Mouse (Mus musculus) heart, postnatal 36 days (tissue): ENCODE results near the gene Zeb2. TPM values are rescaled to one million over a fixed set of nuclear protein-coding genes. Genes with fewer than 3 reads are reported as not detected.

Source experiments
- DNase-seq, 2 experiments: peaks; one replicate each; pipeline ENCODE4 v3.0.0; 2021 to 2022
- intact Hi-C: fragments of 180-260 bp; cut with DNase I; formaldehyde crosslinking; loops from one replicate; pipeline ENCODE4 v1.15.1; 2025
- total RNA-seq, 2 experiments: library from RNA; stranded (reverse); gene quantifications; 2 replicates each; pipeline ENCODE4 v1.2.3; 2021

Gene Zeb2
- 10 to 100 TPM; 53.1 to 54.2 TPM for total RNA-seq

DNA sequence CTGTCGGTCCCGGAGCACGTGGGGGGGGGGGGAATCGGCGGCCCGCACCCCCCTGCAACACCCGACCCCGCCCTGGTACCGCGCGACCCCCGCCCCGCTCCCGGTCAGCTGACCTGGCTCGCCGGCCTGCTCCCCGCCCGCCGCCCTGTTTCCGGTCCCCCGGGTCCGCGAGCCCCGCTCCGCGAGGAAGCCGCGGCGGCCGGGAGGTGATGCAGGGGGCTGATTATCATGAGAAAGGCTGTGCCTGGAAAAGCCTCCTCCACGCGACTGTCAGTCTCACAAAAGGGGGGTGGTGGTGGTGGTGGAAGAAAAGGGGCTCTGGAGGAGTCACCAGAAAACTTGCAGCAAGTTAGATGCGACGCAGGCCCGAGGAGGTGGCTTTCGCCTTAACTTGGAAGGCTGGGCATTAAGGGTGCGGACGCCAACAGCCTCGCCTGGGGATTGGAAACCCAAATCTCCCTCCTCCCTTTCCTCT is at the start of gene Zeb2:
TSS of gene Zeb2 (minus strand) at position 309 of the 475 bp plus-strand sequence.
- intact Hi-C loops, result loop anchor here (5.0 to 10.0 kb wide), 7 partner anchors 80 to 1538 kb away; no protein-coding TSS in a partner anchor
- peak; percentile 74 to 88 for DNase-seq

DNA sequence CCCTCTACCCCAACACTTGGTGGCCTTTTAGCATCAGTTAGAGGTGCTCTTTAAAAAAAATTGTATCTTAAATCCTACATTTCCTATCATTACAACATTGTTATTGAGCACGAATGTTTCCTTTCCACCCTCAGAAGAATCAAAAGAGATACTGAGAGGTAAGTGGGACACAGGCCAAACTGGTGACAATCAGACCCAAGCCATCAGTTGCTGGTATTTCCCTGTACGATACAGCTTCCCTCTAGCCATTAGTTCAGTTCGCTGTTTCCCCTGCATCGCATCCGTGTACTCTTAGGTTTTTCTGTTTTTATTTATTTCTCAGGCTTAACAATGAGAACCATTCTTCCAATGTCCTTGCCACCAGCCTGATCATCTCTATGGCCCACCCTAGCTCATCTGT is 41.6 kb upstream of the Zeb2 start:
- intact Hi-C loops, result no loop called here
- DNase-seq, result no peak

GRCm38 (mm10) chr2:45158351-45158782 is 41.2 kb upstream of the Zeb2 start:
- intact Hi-C loops, result no loop called here

GRCm38 (mm10) chr2:45153315-45153714 is 36.1 kb upstream of the Zeb2 start:
- no peak for DNase-seq
- intact Hi-C loops, result no loop called here

More at GRCm38 (mm10) chr2:45158351-45158782, 41.2 kb upstream of the Zeb2 start:
- no peak for DNase-seq

DNA sequence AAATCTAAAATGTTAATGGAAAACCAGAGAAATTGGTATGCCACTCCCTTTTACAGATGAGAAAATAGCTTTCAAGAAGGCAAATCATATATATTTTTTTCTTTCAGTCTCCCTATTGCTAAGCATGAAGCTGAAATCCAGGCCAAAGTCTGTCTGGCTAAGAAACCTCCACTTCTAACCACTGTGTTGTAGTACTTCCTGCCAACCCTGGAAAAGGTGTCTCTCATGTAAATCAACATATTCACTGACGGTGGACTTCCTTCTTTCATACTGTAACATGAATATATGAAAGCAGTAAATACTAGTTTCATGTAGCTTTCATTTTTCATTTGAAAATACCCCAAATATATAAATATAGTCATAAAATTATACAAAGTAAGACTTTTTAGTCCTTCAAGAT is 26.0 kb upstream of the Zeb2 start:
- no peak for DNase-seq
- intact Hi-C loops, result no loop called here

GRCm38 (mm10) chr2:45138906-45139305 is 21.7 kb upstream of the Zeb2 start:
- intact Hi-C loops, result no loop called here
- DNase-seq, result no peak

DNA sequence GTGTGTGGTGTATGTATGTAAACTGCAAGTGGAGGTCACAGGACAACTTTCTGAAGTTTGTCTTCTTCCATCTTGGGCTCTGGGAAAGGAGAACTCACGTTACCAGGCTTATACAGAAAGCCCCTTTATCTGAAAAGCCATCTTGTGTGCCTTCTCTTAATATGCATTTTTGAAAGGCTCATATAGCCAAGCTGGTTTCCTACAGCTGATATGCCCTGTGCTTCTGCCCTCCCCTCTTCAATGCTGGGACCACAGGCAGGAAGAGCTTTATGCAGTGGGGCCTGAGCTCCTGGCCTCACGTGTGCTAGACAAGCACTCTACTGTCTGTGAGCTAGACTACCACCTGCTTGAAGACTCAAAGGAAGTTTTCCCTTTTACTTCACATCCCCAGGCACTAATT is 19.6 kb upstream of the Zeb2 start:
- intact Hi-C loops, result no loop called here
- no peak for DNase-seq

- no peak for DNase-seq
- intact Hi-C loops, result no loop called here
Measured at GRCm38 (mm10) chr2:45133225-45133624, 16.0 kb upstream of the Zeb2 start.

DNA sequence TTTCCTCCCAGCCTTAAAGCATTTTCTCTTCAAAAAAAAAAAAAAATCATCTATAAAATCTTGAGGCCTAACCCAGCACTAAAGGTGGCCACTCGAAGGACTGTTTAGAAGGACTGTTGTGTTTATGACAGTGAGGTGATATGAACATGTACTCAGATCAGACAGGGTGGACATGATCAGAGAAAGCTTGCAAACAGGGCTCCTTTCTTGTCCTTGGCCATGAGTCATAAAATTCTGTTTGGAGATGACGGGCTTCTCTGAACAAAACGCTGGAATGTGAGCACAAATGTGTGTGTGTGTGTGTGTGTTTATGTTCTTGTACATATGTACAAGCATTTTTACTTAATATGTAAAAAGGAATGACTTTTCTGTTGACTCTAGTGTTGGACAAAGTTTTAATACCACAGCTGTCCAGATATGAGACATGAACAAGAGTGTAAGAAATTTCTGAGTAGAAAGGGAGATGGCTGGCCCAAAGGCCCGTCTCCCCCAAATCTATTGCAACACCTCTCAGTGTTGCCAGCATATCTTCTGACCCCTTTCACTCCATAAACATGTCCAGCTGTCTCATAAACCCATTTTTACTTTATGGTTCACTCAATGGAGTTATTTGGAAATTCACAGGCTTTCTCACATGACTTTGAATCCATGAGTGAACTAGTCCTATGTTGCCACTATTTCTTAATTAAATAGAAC is 13.4 kb upstream of the Zeb2 start:
- intact Hi-C loops, result no loop called here
- DNase-seq, result no peak

DNA sequence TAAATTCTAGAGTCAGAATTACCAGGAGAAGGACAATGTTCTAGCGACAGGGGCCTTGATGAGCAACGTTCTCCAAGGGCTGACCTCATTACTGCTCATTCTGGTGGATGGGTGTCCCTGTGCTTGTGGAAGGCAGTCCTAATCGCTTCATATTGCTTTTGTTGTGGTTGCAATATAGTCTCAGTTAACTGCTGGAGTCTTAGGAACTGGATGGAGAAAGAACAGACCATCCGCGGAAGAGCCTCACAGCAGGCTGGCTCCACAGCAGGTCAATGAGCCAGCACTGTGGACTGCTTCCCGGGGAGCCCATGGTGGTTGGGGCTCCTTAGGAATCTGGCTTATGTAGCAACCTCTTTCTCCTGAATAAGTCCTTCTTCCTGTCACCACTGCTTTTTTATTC is 12.4 kb upstream of the Zeb2 start:
- intact Hi-C loops, result no loop called here

DNA sequence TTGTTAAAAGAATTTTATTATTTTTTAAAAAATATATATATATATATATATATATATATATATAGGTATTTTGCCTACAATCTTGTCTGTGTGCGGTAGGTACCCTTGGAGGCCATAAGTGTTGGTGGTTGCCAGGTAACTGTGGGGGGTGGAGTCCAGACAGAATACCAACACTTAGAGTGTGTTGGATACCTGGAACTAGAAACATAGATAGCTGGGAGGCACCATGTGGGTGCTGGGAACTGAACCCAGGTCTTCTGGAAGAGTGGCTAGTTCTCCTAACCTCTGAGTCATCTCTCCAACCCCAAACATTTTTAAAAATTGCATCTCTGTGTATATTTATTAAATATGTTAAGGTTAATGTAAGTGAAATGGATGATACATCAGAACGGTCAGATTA is 11.5 kb upstream of the Zeb2 start:
- DNase-seq, result no peak
- intact Hi-C loops, result no loop called here

More for the DNA sequence above, 12.4 kb upstream of the Zeb2 start:
- DNase-seq, result no peak

DNA sequence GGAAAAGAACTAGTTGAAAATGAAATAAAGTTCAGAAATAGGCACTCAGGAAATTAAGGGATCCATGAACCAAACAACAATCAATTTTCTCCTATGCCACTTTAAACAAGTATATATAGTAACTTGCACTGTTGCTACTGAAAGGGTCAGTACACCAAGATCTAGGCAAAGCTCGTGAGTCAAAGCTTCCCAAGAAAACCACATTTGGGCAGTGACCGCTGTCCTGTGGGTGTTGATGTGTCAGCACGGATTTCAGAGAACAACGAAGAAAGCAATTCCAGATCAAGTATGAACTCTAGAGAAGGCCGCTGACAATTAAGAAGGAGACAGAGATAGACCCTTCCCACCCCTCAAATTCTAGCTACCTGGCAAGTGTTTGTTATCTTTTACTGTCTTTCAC is 9.2 kb upstream of the Zeb2 start:
- DNase-seq, result no peak
- intact Hi-C loops, result no loop called here

DNA sequence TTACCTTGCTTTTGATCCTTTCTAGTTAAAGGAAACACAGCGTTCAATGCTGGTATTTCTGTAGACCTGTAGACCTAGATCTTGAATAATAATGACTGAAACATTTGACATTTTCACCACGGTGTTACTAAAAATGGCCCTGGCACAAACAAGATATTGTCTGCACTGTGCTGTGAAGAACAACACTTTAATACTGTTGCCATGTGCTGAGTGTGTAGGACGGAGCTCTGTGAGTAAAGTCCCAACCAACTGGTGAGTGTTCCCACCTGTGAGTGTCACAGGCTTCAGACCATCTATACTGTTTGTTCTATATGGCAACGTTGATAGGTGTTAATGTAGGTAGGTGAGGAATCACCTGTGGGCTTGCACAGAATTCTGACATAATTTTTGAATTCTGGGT is 8.0 kb upstream of the Zeb2 start:
- DNase-seq, result no peak
- intact Hi-C loops, result no loop called here

- DNase-seq, result no peak
- intact Hi-C loops, result no loop called here
Measured at GRCm38 (mm10) chr2:45123490-45123889, 6.3 kb upstream of the Zeb2 start.

- intact Hi-C loops, result loop anchor here (5.0 to 10.0 kb wide), 7 partner anchors 79 to 1537 kb away; no protein-coding TSS in a partner anchor
Measured at GRCm38 (mm10) chr2:45118121-45118520, 926 bp upstream of the Zeb2 start.

GRCm38 (mm10) chr2:45117592-45117991 is 397 bp upstream of the Zeb2 start:
- DNase-seq, result no peak
- intact Hi-C loops, result loop anchor here (5.0 to 10.0 kb wide), 7 partner anchors 80 to 1537 kb away; no protein-coding TSS in a partner anchor

More at GRCm38 (mm10) chr2:45118121-45118520, 926 bp upstream of the Zeb2 start:
- no peak for DNase-seq

- intact Hi-C loops, result loop anchor here (5.0 to 10.0 kb wide), 7 partner anchors 81 to 1538 kb away; no protein-coding TSS in a partner anchor
- DNase-seq, result peak; percentile 58 to 69
Measured at GRCm38 (mm10) chr2:45116531-45117024, 617 bp downstream of the Zeb2 start.

DNA sequence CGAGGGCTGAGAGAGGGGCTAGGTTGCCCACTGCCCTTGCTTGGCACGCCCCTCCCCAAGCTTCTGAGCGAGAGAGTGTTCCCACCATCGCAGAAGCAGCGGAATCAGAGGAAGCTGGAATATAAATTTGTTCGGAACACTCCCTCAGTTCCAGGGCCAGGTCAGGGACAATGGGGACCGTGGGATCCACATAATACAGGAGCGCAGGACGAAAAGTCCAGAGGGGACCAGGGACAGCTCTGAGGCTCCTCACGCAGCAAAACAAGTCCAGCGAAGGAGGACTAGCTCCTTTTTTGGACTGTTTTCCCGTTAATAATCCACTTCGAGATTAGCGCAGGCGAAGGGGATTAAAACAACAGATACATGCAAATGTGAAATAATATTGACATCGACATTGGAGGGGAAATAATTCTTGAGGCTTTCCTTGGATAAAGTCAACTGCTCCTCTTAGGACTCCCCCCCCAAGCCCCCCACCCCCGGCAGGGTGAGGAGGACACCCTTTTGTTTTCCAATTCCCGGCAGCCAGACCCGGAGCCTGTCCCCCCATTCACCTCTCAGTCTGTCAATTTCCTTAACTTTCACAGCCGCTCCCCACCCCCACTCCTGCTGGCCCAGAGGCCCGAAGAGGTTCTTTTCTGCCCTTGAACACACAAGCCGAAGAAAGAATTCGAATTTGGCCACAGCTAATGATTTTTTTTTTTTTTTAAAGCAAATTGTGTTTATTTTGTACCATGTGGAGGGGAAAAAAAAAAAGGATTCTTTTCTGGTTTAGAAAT is 1.3 kb downstream of the Zeb2 start:
- intact Hi-C loops, result loop anchor here (5.0 to 10.0 kb wide), 7 partner anchors 81 to 1539 kb away; no protein-coding TSS in a partner anchor
- peak; percentile 66 to 70 for DNase-seq

GRCm38 (mm10) chr2:45115211-45115610 is 2.0 kb downstream of the Zeb2 start:
- DNase-seq, result no peak
- intact Hi-C loops, result loop anchor here (5.0 to 10.0 kb wide), 7 partner anchors 82 to 1540 kb away; no protein-coding TSS in a partner anchor

DNA sequence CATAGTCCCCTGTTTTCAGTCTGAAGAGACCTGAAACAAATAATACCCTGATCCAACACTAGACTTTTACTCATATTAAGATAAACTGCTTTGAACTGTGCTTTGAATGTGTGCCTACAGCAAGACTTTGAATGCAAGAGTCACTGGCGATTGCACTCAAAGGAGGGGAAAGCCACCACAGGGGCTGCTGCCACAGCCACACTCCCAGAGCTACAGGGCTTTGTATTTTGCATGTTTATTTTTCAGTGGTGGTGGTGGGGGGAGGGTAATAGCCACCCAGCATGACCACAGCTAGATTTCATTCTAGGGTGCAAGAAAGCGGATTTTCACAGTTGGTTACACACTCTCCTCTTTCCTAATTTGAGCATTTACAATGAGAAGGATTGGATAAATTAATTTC is 2.6 kb downstream of the Zeb2 start:
- intact Hi-C loops, result loop anchor here (5.0 to 10.0 kb wide), 5 partner anchors 400 to 1540 kb away; no protein-coding TSS in a partner anchor

GRCm38 (mm10) chr2:45113912-45114311 is 3.3 kb downstream of the Zeb2 start:
- no peak for DNase-seq
- intact Hi-C loops, result loop anchor here (5.0 to 10.0 kb wide), 5 partner anchors 401 to 1541 kb away; no protein-coding TSS in a partner anchor

More for the DNA sequence above, 2.6 kb downstream of the Zeb2 start:
- peak in 1 of 2 experiments; percentile 44 for DNase-seq
